Mouse (Mus musculus) lung, postnatal 0 days (tissue): ENCODE measurements around the gene Ift46.

ENCODE experiments used
- CTCF ChIP-seq: IDR thresholded peaks from 2 replicates; pipeline ENCODE4 v1.5.1; 2016; ENCODE audit warnings: antibody characterized with exemption, mild to moderate bottlenecking
- EP300 ChIP-seq: IDR thresholded peaks from 2 replicates; pipeline ENCODE4 v1.6.1; 2016; ENCODE audit warnings: antibody characterized with exemption, mild to moderate bottlenecking, control low read depth

DNA sequence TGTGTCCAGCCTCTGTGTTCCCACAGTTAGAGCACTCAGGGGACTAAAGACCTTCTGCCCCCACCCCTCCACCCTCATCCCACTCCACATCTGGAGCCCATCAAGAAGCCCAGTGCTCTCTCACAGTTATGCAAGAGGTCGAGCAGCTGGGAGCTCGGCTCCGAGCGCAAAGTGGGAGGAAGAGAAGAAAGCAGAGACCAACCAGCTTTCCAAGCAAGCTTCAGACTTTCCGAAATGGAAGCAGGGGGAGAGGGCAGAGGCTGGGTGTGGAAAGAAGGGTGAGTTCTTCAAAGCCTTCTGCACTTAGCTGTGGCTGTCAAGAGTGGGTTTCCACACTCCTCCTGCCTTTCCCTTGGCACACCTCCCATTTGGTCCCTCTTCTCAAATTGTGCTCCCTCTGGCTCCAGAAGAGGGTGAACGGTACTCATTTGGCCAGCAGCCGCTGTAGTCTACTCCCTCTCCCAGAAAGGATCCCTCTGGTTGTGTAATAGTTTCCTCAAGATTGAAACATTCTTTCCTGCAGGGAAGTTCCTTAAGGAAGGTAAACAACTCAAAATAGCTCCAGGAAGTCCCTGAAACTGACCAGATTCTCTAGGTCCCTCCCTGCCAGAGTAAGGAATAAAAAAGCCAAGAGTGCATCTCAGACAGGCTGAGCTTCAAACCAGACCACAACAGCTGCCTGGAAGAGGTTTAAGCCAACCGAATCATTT, 30.3 kb upstream of the Ift46 start:
- TF ChIP-seq EP300 (no peak), CTCF (peak; percentile 30)
